Mouse (Mus musculus) monocyte, adult 59 days (primary cell): ENCODE data around the gene Dus4l. TPM values are rescaled to one million over a fixed set of nuclear protein-coding genes. Genes with fewer than 3 reads are reported as not detected.

Experiments
- total RNA-seq, 2 experiments: library from RNA; stranded (reverse); gene quantifications; one replicate each; pipeline ENCODE4 v1.2.4; 2023

Gene Dus4l
- 1 to 10 TPM; 1.9 to 5.2 TPM for total RNA-seq

DNA sequence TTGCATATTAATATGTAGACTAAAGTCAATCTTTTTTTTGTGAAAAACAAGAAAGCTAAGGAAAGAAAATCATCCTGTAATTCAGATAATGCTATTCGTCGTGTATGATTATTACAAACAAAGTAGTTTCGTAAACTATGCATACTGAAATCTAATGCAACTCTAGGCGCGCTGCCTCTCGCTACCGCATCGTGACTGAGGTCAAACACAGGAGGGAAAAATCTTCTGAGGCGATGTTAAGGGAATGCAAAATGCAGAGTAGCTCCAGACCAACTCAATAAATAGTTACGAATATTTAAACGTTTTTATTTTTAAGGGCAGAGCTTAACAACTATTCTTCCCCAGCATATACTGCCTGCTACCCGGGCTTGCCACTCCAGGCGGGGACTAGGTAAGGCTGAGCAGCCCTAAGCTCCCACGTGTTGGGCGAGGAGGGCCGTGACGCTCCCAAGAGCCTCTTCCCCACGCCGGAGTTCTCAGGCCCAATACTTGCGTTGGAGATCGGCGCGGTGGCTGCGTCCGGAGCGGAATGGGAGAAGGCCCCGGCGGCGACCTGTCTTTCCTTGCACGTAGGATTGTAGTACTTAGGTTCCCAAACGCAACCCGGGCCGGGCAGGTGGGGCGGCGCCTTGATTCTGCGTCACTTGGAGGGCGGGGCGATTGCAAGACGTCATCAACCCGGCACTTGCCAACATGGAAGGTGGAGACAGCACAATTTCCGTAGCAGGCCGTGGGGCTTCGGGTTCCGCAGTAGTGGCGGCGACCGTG is at the start of gene Dus4l, which contains the start of gene Cog5:
Gene Dus4l (minus strand): TSS at position 630 of the 768 bp plus-strand sequence.
Gene Cog5 (plus strand): TSS at position 673 of the 768 bp plus-strand sequence.

DNA sequence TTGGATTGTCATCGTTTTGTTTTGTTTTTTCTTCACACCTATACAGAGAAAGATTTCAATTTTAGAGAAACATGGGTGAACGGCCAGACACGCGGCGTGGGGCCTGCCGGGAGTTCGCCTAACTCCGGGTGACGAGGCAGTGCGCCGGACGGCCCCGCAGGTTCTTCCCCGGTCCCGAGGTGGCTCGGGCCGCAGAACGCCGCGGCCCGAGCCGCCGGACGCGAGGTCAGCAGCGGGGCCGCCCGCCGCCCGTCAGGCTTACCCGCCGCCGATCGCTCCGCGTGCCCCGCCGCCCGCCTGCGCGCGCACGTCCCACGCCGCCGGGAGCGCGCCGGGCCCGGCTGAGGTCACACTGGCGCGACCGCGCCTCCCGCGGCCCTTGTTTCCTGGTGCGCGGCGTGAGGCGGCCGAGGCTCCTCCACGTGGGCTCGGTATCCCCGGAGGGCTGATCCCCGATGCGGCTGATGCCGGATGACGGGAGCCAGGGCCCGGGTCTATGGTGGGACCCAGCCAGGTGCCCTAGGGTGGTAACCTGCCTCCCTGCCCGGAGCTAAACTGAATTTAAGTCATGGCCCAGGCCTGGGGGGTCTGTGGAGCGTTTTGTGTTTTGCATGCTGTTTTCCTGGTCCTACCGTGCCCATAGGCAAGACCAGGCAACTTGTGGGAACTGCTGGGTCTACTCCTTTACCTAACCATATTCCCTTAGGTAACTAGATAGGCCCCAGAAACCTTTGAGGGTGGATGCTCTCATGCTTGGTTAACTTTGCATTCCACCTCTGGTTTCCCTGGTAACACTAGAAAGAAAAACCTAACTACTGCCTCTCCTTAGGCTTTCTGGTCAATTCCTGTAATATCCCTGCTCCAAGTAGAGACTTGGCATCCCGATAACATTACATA is 20.0 kb downstream of the Dus4l start, which contains the start of gene Bcap29:
Gene Bcap29 (minus strand): TSS at position 316 of the 897 bp plus-strand sequence.

Other genes with a start within 250 kb of the Dus4l start
- gene Cbll1, start 155.2 kb downstream of the Dus4l start, total RNA-seq: 10 to 100 TPM; 28.5 to 29.2 TPM
- gene Slc26a4, start 94.9 kb downstream of the Dus4l start, total RNA-seq: not detected
- gene Bcap29, start 20.2 kb downstream of the Dus4l start, total RNA-seq: 10 to 100 TPM; 29.3 TPM
- gene Cog5, start within 50 bp of the Dus4l start, total RNA-seq: 10 to 100 TPM; 43.7 to 48.9 TPM
- gene Gpr22, start 59.1 kb upstream of the Dus4l start, total RNA-seq: not detected